Mouse (Mus musculus): Measurements from ENCODE around the gene Wnt16. TPM values are rescaled to one million over a fixed set of nuclear protein-coding genes. Genes with fewer than 3 reads are reported as not detected.
"Not testable (repeated sequence)": the region's sequence is repeated elsewhere in the genome, so short reads cannot be mapped to it uniquely, and the experiment has no call there.

The Wnt16 gene
- 0.18 TPM in 1 of 2 replicates, not detected in the other for polyA plus RNA-seq (2015; fragmentation: Nextera tagmentation; extraction: Ambion mirVana)

GRCm38 (mm10) chr6:22288004-22288736 is at the start of gene Wnt16:
Wnt16 (plus strand) TSS chr6:22288227.
- WGBS = 2% methylated on average over 20 of the region's 20 CpGs
- peaks cover 22% of the 10 kb centered on the region for H3K4me1 ChIP-seq (replicated peaks; ENCODE audit: control insufficient read depth, insufficient read depth, low read length)
- H3K4me3 ChIP-seq (replicated peaks; ENCODE audit: low read length) = peak within 1 kb of the TSS; percentile 48
- H3K9me3 ChIP-seq (ENCODE audit: control insufficient read depth, low read length) = no peaks in the 10 kb centered on the region
- peaks cover 13% of the 10 kb centered on the region for H3K27me3 ChIP-seq (replicated peaks; ENCODE audit: control insufficient read depth, insufficient read depth, low read length)
- peak within 1 kb of the TSS; percentile 85 for H3K4me2 ChIP-seq (ENCODE audit: low read length)
- no peaks in the 10 kb centered on the region for H3K36me3 ChIP-seq (ENCODE audit: control insufficient read depth, insufficient read depth)
- no peak within 1 kb of the TSS for H3K27ac ChIP-seq (ENCODE audit: low read length)
- peak within 1 kb of the TSS; percentile 44 for H3K9ac ChIP-seq (replicated peaks; ENCODE audit: low read depth, low read length)
- ATAC-seq = peak; percentile 71

GRCm38 (mm10) chr6:22243321-22243720 is 44.7 kb upstream of the Wnt16 start:
- Histone ChIP-seq H3K27ac (ENCODE audit: low read length) (no peak overlapping the region), H3K27me3 (replicated peaks; ENCODE audit: control insufficient read depth, insufficient read depth, low read length) (no peaks in the 10 kb centered on the region), H3K4me3 (replicated peaks; ENCODE audit: low read length) (no peak overlapping the region), H3K4me2 (ENCODE audit: low read length) (no peak overlapping the region), H3K9ac (replicated peaks; ENCODE audit: low read depth, low read length) (no peak overlapping the region), H3K4me1 (replicated peaks; ENCODE audit: control insufficient read depth, insufficient read depth, low read length) (no peaks in the 10 kb centered on the region), H3K9me3 (ENCODE audit: control insufficient read depth, low read length) (no peaks in the 10 kb centered on the region), H3K36me3 (ENCODE audit: control insufficient read depth, insufficient read depth) (no peaks in the 10 kb centered on the region)
- WGBS = 70% methylated on average over 8 of the region's 8 CpGs
- ATAC-seq = no peak

- no peaks in the 10 kb centered on the region for H3K4me1 ChIP-seq (replicated peaks; ENCODE audit: control insufficient read depth, insufficient read depth, low read length)
- H3K9me3 ChIP-seq (ENCODE audit: control insufficient read depth, low read length) = no peaks in the 10 kb centered on the region
- no peaks in the 10 kb centered on the region for H3K27me3 ChIP-seq (replicated peaks; ENCODE audit: control insufficient read depth, insufficient read depth, low read length)
- no peak overlapping the region for H3K4me2 ChIP-seq (ENCODE audit: low read length)
- 98% methylated on average over 2 of the region's 2 CpGs for WGBS
- H3K9ac ChIP-seq (replicated peaks; ENCODE audit: low read depth, low read length) = no peak overlapping the region
- H3K4me3 ChIP-seq (replicated peaks; ENCODE audit: low read length) = no peak overlapping the region
- ATAC-seq = no peak
- H3K36me3 ChIP-seq (ENCODE audit: control insufficient read depth, insufficient read depth) = no peaks in the 10 kb centered on the region
- no peak overlapping the region for H3K27ac ChIP-seq (ENCODE audit: low read length)
Measured at GRCm38 (mm10) chr6:22246696-22247095, 41.3 kb upstream of the Wnt16 start.

DNA sequence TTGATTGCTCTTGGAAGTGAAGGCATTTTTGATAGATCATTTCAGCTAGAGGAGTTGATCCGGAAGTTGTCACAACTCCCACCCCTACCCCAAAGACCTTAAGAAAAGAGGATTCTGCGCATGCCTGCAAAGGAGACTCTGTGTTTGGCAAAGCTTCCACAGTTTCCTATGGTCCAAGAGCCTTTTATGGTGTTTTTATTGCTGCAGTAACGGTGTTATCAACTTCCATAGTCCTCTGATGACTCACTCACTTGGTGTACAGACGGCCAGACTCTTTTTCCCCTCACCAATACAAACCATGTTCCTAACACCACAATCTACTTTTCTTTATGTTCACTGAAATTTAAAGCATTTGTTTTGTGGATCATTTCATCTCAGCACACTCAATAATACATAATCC is 29.2 kb upstream of the Wnt16 start:
- 85% methylated on average over 4 of the region's 4 CpGs for WGBS
- Histone ChIP-seq H3K27me3 (replicated peaks; ENCODE audit: control insufficient read depth, insufficient read depth, low read length) (no peaks in the 10 kb centered on the region), H3K9ac (replicated peaks; ENCODE audit: low read depth, low read length) (no peak overlapping the region), H3K4me1 (replicated peaks; ENCODE audit: control insufficient read depth, insufficient read depth, low read length) (no peaks in the 10 kb centered on the region), H3K9me3 (ENCODE audit: control insufficient read depth, low read length) (no peaks in the 10 kb centered on the region), H3K36me3 (ENCODE audit: control insufficient read depth, insufficient read depth) (no peaks in the 10 kb centered on the region), H3K4me3 (replicated peaks; ENCODE audit: low read length) (no peak overlapping the region), H3K4me2 (ENCODE audit: low read length) (no peak overlapping the region), H3K27ac (ENCODE audit: low read length) (no peak overlapping the region)
- ATAC-seq = no peak

GRCm38 (mm10) chr6:22262519-22262918 is 25.5 kb upstream of the Wnt16 start:
- H3K4me1 ChIP-seq (replicated peaks; ENCODE audit: control insufficient read depth, insufficient read depth, low read length) = no peaks in the 10 kb centered on the region
- no peak overlapping the region for H3K27ac ChIP-seq (ENCODE audit: low read length)
- H3K27me3 ChIP-seq (replicated peaks; ENCODE audit: control insufficient read depth, insufficient read depth, low read length) = no peaks in the 10 kb centered on the region
- H3K4me2 ChIP-seq (ENCODE audit: low read length) = no peak overlapping the region
- H3K4me3 ChIP-seq (replicated peaks; ENCODE audit: low read length) = no peak overlapping the region
- H3K9me3 ChIP-seq (ENCODE audit: control insufficient read depth, low read length) = no peaks in the 10 kb centered on the region
- no peak overlapping the region for H3K9ac ChIP-seq (replicated peaks; ENCODE audit: low read depth, low read length)
- ATAC-seq = peak; percentile 26; the same call in 1 of the 2 replicates
- H3K36me3 ChIP-seq (ENCODE audit: control insufficient read depth, insufficient read depth) = no peaks in the 10 kb centered on the region
- 72% methylated on average over 4 of the region's 4 CpGs for whole genome bisulfite sequencing

DNA sequence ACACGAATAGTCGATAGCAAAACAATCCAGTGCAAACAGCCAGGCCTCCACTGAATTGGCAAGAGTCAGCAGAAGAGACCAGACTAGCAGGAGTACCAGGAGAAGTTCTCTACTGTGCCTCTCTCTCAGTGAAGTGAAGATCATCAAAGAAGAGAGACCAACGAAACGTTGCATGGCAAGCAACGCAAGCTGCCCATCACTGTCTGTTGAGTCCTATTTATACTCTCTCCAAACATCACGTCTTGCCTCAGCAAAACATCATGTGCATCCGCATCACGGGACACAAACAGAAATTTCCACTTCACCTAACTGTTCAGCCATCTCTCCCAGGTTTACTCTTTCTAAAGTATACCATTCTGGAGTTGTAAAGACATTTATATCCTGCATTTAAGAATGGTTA is 23.9 kb upstream of the Wnt16 start:
- H3K9me3 ChIP-seq (ENCODE audit: control insufficient read depth, low read length); H3K4me3 ChIP-seq (replicated peaks; ENCODE audit: low read length); ATAC-seq; H3K27me3 ChIP-seq (replicated peaks; ENCODE audit: control insufficient read depth, insufficient read depth, low read length); H3K36me3 ChIP-seq (ENCODE audit: control insufficient read depth, insufficient read depth); H3K9ac ChIP-seq (replicated peaks; ENCODE audit: low read depth, low read length); H3K4me2 ChIP-seq (ENCODE audit: low read length); H3K4me1 ChIP-seq (replicated peaks; ENCODE audit: control insufficient read depth, insufficient read depth, low read length); H3K27ac ChIP-seq (ENCODE audit: low read length): not testable (repeated sequence)
- 86% methylated on average over 8 of the region's 8 CpGs for WGBS

DNA sequence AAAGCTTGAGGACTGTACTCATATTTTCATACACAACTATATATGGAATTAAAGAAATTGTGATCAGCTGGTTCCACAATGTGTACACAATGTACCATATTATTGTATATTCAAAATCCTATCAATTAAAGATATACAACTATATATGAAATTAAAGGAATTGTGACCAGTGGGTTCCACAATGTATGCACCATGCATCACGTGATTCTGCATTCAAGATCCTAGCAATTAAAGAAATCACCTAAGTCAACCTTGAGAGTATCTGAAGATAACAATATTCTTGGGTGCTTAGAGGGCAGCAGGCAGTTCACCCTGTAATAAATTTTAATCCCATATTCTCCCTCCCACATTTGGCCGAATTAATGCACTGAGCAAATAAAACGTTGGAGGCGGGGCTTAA is 22.0 kb upstream of the Wnt16 start:
- Histone ChIP-seq H3K27me3 (replicated peaks; ENCODE audit: control insufficient read depth, insufficient read depth, low read length) (no peaks in the 10 kb centered on the region), H3K4me1 (replicated peaks; ENCODE audit: control insufficient read depth, insufficient read depth, low read length) (no peaks in the 10 kb centered on the region), H3K9me3 (ENCODE audit: control insufficient read depth, low read length) (no peaks in the 10 kb centered on the region), H3K4me2 (ENCODE audit: low read length) (no peak overlapping the region), H3K27ac (ENCODE audit: low read length) (no peak overlapping the region), H3K9ac (replicated peaks; ENCODE audit: low read depth, low read length) (no peak overlapping the region), H3K36me3 (ENCODE audit: control insufficient read depth, insufficient read depth) (no peaks in the 10 kb centered on the region), H3K4me3 (replicated peaks; ENCODE audit: low read length) (no peak overlapping the region)
- WGBS = 83% methylated on average over 4 of the region's 4 CpGs
- no peak for ATAC-seq

- 80% methylated on average over 5 of the region's 5 CpGs for WGBS
- no peaks in the 10 kb centered on the region for H3K4me1 ChIP-seq (replicated peaks; ENCODE audit: control insufficient read depth, insufficient read depth, low read length)
- H3K9me3 ChIP-seq (ENCODE audit: control insufficient read depth, low read length) = no peaks in the 10 kb centered on the region
- no peak overlapping the region for H3K27ac ChIP-seq (ENCODE audit: low read length)
- H3K4me3 ChIP-seq (replicated peaks; ENCODE audit: low read length) = no peak overlapping the region
- H3K27me3 ChIP-seq (replicated peaks; ENCODE audit: control insufficient read depth, insufficient read depth, low read length) = no peaks in the 10 kb centered on the region
- no peak overlapping the region for H3K9ac ChIP-seq (replicated peaks; ENCODE audit: low read depth, low read length)
- no peaks in the 10 kb centered on the region for H3K36me3 ChIP-seq (ENCODE audit: control insufficient read depth, insufficient read depth)
- no peak for ATAC-seq
- H3K4me2 ChIP-seq (ENCODE audit: low read length) = no peak overlapping the region
Measured at GRCm38 (mm10) chr6:22267807-22268667, 20.0 kb upstream of the Wnt16 start.

GRCm38 (mm10) chr6:22268677-22269076 is 19.4 kb upstream of the Wnt16 start:
- Histone ChIP-seq H3K4me3 (replicated peaks; ENCODE audit: low read length) (no peak overlapping the region), H3K9me3 (ENCODE audit: control insufficient read depth, low read length) (no peaks in the 10 kb centered on the region), H3K9ac (replicated peaks; ENCODE audit: low read depth, low read length) (no peak overlapping the region), H3K27ac (ENCODE audit: low read length) (no peak overlapping the region), H3K27me3 (replicated peaks; ENCODE audit: control insufficient read depth, insufficient read depth, low read length) (no peaks in the 10 kb centered on the region), H3K4me1 (replicated peaks; ENCODE audit: control insufficient read depth, insufficient read depth, low read length) (no peaks in the 10 kb centered on the region), H3K36me3 (ENCODE audit: control insufficient read depth, insufficient read depth) (no peaks in the 10 kb centered on the region), H3K4me2 (ENCODE audit: low read length) (no peak overlapping the region)
- ATAC-seq = no peak
